Mouse (Mus musculus) neural tube, embryonic 10.5 days (tissue): ENCODE measurements around the gene Map3k21.
A peak's percentile ranks its signal among the peaks of the same experiment; 100 is the strongest.

Experiments used
- DNase-seq: peaks from one replicate; pipeline ENCODE4 v3.0.0-alpha.2; 2017; ENCODE audit warnings: low spot score; ENCODE audit errors: extremely low spot score

Gene Map3k21

GRCm38 (mm10) chr8:125914386-125914785 is 4.1 kb downstream of the Map3k21 start:
- no peak for DNase-seq

GRCm38 (mm10) chr8:125917013-125917412 is 6.8 kb downstream of the Map3k21 start:
- no peak for DNase-seq

GRCm38 (mm10) chr8:125918719-125919118 is 8.5 kb downstream of the Map3k21 start:
- DNase-seq: no peak

- no peak for DNase-seq
Observed at GRCm38 (mm10) chr8:125919560-125919959, 9.3 kb downstream of the Map3k21 start.

GRCm38 (mm10) chr8:125920281-125920680 is 10.0 kb downstream of the Map3k21 start:
- DNase-seq: no peak

- DNase-seq: no peak
Observed at GRCm38 (mm10) chr8:125920761-125921160, 10.5 kb downstream of the Map3k21 start.

- no peak for DNase-seq
Observed at GRCm38 (mm10) chr8:125922333-125922732, 12.1 kb downstream of the Map3k21 start.

GRCm38 (mm10) chr8:125926636-125927035 is 16.4 kb downstream of the Map3k21 start:
- no peak for DNase-seq

GRCm38 (mm10) chr8:125930276-125931046 is 20.2 kb downstream of the Map3k21 start:
- no peak for DNase-seq

GRCm38 (mm10) chr8:125931822-125932221 is 21.6 kb downstream of the Map3k21 start:
- DNase-seq: no peak

GRCm38 (mm10) chr8:125935649-125936048 is 25.4 kb downstream of the Map3k21 start:
- DNase-seq: peak; percentile 49

GRCm38 (mm10) chr8:125944511-125944910 is 34.3 kb downstream of the Map3k21 start:
- no peak for DNase-seq

GRCm38 (mm10) chr8:125948696-125949308 is 38.6 kb downstream of the Map3k21 start:
- DNase-seq: no peak

- peak; percentile 78 for DNase-seq
Observed at GRCm38 (mm10) chr8:125950007-125950940, 40.0 kb downstream of the Map3k21 start.

- peak; percentile 49 for DNase-seq
Observed at GRCm38 (mm10) chr8:125955671-125956070, 45.4 kb downstream of the Map3k21 start.

GRCm38 (mm10) chr8:125956796-125957195 is 46.5 kb downstream of the Map3k21 start:
- no peak for DNase-seq

- DNase-seq: no peak
Observed at GRCm38 (mm10) chr8:125957226-125957993, 47.2 kb downstream of the Map3k21 start.

GRCm38 (mm10) chr8:125957994-125958368 is 47.7 kb downstream of the Map3k21 start:
- no peak for DNase-seq

- DNase-seq: no peak
Observed at GRCm38 (mm10) chr8:125959363-125959771, 49.1 kb downstream of the Map3k21 start.

- DNase-seq: no peak
Observed at GRCm38 (mm10) chr8:125960037-125960436, 49.8 kb downstream of the Map3k21 start.

GRCm38 (mm10) chr8:125961790-125962189 is 51.5 kb downstream of the Map3k21 start:
- DNase-seq: no peak
